Mouse (Mus musculus): ENCODE results near the gene Prss33.

The Prss33 gene

GRCm38 (mm10) chr17:23786510-23786931, 49.3 kb downstream of the Prss33 start:
- DNase-seq (ENCODE audit: low spot score in 2 of 2) = peak in 1 of 2 experiments; percentile 39

- DNase-seq (ENCODE audit: low spot score in 2 of 2) = peak; percentile 83 to 89
Measured at GRCm38 (mm10) chr17:23785561-23786471, 50.0 kb downstream of the Prss33 start, which contains the start of gene Flywch2. Gene Flywch2 (minus strand): TSS chr17:23786081.

- no peak for DNase-seq (ENCODE audit: low spot score in 2 of 2)
Measured at GRCm38 (mm10) chr17:23783352-23783751, 52.5 kb downstream of the Prss33 start.
